Mouse (Mus musculus) kidney, adult 11 months (tissue): ENCODE measurements around the gene Srsf3.
"Not testable (repeated sequence)": the region's sequence is repeated elsewhere in the genome, so short reads cannot be mapped to it uniquely, and the experiment has no call there.

Source experiments
- DNase-seq: peaks from one replicate; pipeline ENCODE4 v3.0.0; 2022

Srsf3 gene

GRCm38 (mm10) chr17:29032274-29033069, at the start of gene Srsf3:
Gene Srsf3 (plus strand): TSS chr17:29032628.
- peak; percentile 98 for DNase-seq

DNA sequence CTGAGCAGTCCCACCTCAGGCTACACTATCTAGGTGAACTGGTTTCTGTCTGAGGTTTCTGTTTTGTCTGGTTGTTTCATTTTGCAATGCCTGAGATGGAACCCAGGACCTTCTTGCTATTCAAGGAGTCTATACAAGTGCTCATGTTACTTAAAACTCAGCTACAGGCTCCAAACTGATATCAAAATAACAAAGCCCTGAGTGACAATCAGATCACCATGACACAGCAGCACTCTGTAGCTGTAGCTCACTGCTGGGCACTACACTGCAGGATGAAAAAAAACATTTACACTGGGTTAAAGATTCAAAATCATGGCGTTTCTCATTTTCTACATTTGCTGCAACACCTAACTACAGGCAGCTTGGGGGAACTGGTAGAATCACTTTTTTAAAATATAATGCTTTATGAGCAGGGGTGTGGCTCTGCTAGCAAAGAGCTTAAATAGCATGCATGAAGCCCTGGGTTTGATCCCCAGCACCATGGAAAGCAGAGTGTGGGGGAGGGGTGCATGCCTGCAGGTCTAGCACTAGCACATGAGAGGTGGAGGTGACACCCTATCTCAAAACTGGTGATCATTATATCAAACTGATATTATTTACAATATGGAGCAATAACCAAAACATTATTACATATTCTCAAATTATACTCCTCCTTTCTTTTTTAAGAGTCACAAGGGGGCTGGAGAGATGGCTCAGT, 47.6 kb upstream of the Srsf3 start:
- DNase-seq, result no peak

DNA sequence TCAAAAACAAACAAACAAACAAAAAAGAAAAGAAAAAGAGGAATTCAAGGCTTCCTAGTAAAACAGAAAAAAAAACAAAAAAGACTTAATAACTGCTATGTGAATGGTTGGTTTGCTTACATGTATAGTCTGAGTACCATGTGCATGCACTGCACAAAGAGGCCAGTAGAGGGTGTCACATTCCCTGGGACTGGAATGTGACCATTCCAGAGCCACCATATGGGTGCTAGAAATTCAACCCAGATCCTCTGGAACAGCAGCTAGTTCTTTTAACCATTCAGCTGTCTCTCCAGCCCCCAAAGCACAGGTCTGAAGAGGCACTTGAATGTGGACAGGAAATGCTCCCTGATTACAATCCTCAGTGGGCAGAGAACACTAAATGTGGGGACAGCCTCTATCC, 45.6 kb upstream of the Srsf3 start:
- DNase-seq, result no peak

- DNase-seq, result no peak
These were observed 44.7 kb upstream of the Srsf3 start for GRCm38 (mm10) chr17:28987713-28988112.

DNA sequence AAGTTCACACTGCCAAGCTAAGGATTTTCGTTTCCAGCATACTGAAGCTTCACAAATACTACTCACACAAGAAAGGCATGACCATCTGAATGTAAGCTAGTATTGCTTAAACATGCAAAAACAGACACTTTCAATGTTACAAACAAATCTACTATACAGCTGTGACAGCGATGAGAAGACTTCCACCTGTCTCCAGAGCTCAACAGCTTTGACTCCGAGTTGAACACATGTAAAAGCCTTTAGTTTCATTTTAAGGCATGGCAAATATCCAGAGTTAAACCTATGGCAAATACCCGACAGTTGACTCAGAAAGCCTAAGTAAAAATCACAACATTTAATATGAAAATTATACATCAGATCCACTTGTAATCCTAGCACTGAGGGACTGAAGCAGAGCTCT, 44.1 kb upstream of the Srsf3 start:
- no peak for DNase-seq

GRCm38 (mm10) chr17:28988996-28989395, 43.4 kb upstream of the Srsf3 start:
- DNase-seq, result no peak

DNA sequence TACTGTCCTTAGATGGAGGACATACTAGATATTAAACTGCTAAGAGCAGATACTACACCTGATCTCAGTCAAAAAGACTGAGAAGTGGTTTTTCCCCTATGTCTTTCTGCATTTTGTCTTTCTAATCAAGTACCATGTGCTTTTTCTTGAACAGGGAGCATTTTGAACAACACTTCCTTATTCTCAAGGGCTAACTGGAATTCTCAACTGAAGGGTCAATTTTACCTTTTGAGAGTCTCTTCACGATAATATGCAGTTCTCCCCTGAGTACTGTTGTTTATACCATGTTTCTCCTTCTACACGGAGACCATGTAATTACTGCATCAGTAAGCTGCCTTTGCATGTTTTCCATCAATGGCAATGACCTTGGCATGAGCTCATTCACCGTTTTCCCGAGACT, 42.4 kb upstream of the Srsf3 start:
- no peak for DNase-seq

DNA sequence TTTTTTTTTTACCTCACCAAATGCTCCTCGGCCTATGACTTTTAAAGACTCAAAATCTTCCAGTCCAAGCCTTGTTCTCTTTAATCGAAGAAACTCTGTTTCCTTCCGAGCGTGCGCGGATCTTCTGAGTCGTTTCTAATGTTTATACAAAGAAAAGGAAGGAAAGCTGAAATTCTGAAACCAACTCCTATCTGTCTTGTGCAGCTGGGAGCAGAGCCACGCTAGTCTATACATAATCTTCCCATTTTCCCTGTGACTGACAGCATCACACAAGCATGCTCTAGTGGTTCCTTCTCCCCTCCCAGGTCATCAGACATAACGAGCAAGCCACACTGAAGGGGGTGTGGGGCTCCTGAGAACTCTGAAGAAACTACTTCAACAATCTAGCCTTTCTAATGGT, 41.1 kb upstream of the Srsf3 start:
- no peak for DNase-seq

- DNase-seq, result peak; percentile 68
These were observed 40.3 kb upstream of the Srsf3 start for GRCm38 (mm10) chr17:28992105-28992504.

- not testable (repeated sequence) for DNase-seq
These were observed 39.4 kb upstream of the Srsf3 start for GRCm38 (mm10) chr17:28993004-28993403.

DNA sequence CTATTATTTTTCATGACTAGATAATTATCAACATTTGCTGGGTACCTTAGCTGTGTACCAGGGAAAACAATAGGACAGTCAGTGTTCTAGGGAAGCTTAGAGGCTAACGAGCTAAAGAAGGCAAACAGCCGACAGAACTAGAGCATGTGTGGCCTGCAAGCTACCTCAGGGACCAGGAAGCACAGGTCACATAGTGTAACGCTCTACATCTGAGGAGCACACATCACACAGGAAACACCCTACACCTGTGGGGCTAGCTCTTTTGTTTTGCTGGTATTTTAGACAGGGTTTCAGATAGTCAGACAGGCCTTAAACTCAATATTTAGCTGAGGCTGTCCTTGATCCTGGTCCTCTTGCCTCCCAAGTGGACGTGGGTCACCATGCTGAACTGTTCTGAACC, 37.8 kb upstream of the Srsf3 start:
- no peak for DNase-seq

DNA sequence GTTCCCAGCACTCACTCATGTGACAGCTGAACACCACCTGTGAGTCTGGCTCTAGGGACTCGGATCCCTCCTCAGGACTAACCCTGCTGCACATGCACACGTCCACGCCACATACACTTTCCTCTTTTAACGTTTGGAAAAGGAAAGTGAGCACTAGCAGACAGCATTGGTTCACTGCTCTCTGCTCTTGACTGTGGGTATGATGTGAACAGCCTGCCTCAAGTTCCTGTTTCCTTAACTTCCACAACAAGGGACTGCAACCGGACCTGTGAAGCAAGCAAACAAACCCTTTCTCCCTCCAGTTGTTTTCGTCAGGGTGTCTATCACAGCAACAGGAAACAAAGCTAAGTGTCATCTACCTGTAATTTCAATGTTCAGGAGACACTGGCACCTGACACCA, 32.0 kb upstream of the Srsf3 start:
- no peak for DNase-seq

GRCm38 (mm10) chr17:29003740-29004139, 28.7 kb upstream of the Srsf3 start:
- no peak for DNase-seq

- DNase-seq, result no peak
These were observed 27.4 kb upstream of the Srsf3 start for GRCm38 (mm10) chr17:29005002-29005401.

DNA sequence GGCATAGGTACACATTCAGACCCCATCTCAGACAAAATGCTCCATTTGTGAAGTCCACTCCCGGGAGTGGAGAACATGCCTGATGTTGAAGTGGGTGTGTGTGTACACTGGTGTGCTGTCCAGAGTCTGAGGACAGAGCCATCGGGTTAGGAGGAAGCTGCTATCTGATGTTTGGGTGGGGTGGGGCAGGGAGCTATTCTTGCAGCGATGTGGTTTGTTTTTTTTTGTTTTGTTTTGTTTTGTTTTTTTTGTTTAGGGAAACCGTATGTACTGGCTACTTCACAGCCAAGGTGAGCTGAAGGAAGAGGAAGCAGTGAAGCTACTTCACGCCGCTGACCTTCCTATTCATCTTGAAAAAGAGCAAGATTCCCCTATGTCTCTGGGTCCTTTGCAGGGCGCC, 25.6 kb upstream of the Srsf3 start:
- no peak for DNase-seq

- no peak for DNase-seq
These were observed 25.2 kb upstream of the Srsf3 start for GRCm38 (mm10) chr17:29007243-29007640.

- DNase-seq, result peak; percentile 92
These were observed 24.6 kb upstream of the Srsf3 start, which contains the start of gene Stk38 for GRCm38 (mm10) chr17:29007641-29008325. Gene Stk38 (minus strand): TSS chr17:29007995.

DNA sequence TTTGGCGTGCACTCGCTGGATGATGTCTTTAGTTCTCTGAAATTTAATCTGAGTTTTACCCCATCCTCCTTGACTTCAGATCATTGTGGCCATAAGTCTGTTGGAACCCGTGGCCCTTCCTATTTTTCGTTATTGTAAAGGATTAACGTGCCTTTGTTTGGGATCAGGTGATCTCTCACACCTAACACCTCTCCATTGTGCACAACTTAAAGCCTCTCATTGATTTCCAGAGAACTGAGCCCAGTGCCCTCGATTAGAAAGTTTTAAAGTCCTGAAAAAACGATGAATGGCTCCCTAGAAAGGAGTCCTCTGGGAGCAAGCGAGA, 24.1 kb upstream of the Srsf3 start:
- no peak for DNase-seq

DNA sequence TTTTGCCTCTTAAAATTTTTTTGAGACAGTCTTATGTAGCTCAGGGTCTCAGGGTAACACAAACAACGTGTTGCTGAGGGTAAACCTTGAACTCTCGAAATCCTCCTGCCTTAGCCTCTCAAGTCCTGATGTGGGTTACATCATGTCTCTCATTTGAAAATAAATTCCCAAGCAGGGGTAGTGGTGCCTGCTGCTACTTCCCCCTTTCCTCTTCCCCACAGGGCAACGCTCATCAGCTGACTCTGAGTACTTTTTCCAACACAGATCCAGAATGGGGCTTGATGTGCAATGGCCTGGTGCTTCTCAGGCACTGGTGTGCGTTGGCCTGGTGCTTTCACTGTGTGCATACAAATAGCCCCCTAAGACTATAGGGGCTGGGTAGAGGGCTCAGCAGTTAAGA, 23.2 kb upstream of the Srsf3 start:
- DNase-seq, result no peak

DNA sequence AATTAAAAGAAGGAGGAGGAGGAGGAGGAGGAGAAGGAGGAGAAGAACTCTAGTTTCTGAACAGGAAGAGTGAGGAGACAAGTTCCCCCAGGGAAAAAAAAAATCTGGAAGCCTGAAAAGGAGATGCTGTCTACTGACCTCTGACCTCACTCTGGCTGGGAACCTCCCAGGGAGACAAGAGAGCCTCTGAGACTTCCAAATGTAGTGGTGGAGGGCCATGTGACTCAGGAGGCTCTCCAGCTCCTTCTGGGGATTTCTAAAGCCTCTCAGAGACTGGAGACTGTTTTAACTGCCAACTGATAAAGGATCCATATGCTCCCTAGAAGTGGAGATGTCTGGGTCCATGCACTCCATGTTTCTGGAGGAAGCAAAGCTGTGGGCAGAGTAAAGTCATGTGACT, 18.2 kb upstream of the Srsf3 start:
- no peak for DNase-seq

DNA sequence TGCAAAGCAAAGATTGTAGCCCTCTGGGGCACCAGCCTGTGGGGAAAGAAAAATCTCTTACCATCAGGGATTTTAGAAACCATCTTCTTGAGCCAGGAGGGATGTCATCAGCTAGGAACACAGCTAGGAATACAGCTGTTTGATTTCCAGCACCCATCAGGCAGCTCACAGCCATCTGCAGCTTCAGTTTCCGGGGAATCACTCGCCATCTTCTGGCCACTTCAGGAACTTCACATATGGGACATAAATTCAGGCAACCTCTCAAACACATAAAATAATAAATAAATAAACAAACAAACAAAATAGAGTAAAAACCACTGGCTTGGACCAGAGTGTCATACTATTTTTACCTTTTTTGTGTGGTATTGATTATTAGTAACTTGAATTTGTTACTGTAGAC, 16.8 kb upstream of the Srsf3 start:
- no peak for DNase-seq

DNA sequence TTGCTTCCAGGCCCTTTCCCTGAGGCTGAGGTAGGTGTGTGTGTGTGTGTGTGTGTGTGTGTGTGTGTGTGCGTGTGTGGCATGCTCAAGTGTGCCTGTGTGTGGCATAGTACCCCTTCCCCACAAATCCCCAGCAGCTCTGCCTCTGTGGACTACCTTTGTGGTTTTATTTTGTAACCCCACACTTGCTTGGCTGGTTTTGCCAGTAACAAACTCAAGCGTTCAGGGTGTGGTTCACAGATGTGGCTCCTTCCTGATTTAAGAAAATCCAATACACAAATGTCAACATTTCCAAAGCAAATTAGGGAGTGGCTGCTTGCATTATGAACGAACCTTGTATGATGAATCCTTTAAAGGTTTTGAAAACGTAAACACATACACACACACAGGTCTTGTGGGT, 15.7 kb upstream of the Srsf3 start:
- no peak for DNase-seq

DNA sequence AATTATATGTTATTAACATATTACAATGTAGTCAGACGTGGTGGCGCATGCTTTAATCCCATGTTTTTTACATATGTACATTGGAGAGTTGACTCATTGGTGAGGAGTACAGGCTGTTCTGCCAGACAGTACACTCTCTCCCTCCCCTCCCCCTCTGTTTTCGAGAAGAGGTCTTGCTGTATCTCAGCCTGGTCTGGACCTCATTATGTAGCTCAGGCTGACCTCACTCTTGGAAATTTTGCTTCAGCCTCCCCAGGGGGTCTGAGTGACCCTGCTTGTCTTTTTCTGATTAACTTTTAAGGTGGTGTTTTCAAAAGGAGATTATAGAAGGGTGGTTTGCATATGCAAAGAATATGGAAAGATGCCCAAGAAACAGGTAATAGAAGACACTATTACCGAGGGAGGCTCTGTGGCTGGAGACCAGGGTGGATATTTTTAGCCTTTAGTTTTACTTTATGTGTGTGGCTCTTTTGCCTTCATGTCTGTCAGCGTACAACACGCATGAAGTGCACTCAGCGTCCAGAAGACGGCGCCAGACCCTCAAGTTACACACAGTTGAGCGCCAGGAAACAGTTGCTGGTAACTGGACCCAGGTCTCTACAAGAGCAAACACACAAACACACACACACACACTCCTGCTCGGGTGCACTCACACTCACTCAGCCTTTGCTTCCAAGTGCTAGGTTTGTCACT, 14.0 kb upstream of the Srsf3 start:
- DNase-seq, result no peak
